Mouse (Mus musculus): Measurements from ENCODE around the gene Tk1.

GRCm38 (mm10) chr11:117874419-117874818 lies 48.5 kb upstream of the Tk1 start:
- TF ChIP-seq E2F4 (IDR thresholded peaks at IDR 0.05; ENCODE audit: insufficient read depth), result no peak
- TF ChIP-seq POLR2A (IDR thresholded peaks at IDR 0.05; ENCODE audit: insufficient read length, low read depth), result no peak
- no peak for TF ChIP-seq MYOD1 (IDR thresholded peaks at IDR 0.05; ENCODE audit: control insufficient read depth in 1 of 3, insufficient read length in 2 of 3, low read depth in 2 of 3)
- TF ChIP-seq TCF12 (IDR thresholded peaks at IDR 0.05; ENCODE audit: insufficient read depth, poor library complexity, severe bottlenecking), result no peak
- no peak for TF ChIP-seq CEBPB (IDR thresholded peaks at IDR 0.05; ENCODE audit: insufficient read depth, poor library complexity, severe bottlenecking)
- no peak for TF ChIP-seq MAX (IDR thresholded peaks at IDR 0.05; ENCODE audit: low read depth)
